Mouse (Mus musculus): Measurements from ENCODE around the gene Prg2. TPM values are rescaled to one million over a fixed set of nuclear protein-coding genes. Genes with fewer than 3 reads are reported as not detected.

Prg2 gene
- 0.58 TPM in 1 of 2 replicates, not detected in the other for polyA plus RNA-seq (2014; fragmentation: Nextera tagmentation; extraction: Ambion mirVana)

DNA sequence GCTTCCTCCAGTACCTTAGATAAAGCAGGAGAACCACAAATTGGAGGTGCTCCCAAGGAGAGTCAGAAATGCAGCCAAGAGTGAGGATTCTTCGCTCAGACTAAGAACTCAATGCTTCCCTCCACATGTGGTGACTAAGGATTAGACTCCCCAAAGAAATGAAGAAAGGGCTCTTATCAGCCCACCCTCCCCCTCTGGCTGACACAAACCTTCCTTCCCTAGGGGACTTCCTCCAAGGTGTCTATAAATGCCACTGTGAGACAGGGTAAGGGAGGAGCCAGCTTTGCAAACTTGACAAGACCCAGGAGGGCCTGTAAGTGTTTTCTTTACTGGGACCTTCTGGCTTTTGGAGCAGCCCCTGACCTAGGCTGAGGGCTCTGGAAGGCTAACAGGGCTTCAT, at the start of gene Prg2:
Gene Prg2, plus strand, starts transcription at position 274 of the 400 bp plus-strand sequence.
- Histone ChIP-seq H3K9me3 (ENCODE audit: control insufficient read depth, low read length) (no peaks in the 10 kb centered on the region), H3K9ac (ENCODE audit: low read length) (no peak within 1 kb of the TSS), H3K27ac (replicated peaks in 1 of 2; ENCODE audit: control insufficient read depth in 1 of 2, insufficient read depth in 1 of 2, low read depth in 2 of 2, low read length in 2 of 2) (no peak within 1 kb of the TSS), H3K27me3 (ENCODE audit: control insufficient read depth, insufficient read depth, low read length) (no peaks in the 10 kb centered on the region), H3K4me3 (ENCODE audit: control insufficient read depth in 1 of 2, insufficient read depth in 1 of 2, low read depth in 1 of 2, low read length in 2 of 2) (no peak within 1 kb of the TSS), H3K36me3 (ENCODE audit: control insufficient read depth, insufficient read depth, low read length) (no peaks in the 10 kb centered on the region), H3K4me1 (ENCODE audit: control insufficient read depth in 2 of 2, insufficient read depth in 2 of 2, low read length in 2 of 2) (no peaks in the 10 kb centered on the region), H3K4me2 (ENCODE audit: low read length) (no peak within 1 kb of the TSS)
- 35% methylated on average over 1 of the region's 1 CpGs for WGBS
- ATAC-seq (ENCODE audit: insufficient number of reproducible peaks, insufficient read depth, low FRiP score, low read depth) = no peak

DNA sequence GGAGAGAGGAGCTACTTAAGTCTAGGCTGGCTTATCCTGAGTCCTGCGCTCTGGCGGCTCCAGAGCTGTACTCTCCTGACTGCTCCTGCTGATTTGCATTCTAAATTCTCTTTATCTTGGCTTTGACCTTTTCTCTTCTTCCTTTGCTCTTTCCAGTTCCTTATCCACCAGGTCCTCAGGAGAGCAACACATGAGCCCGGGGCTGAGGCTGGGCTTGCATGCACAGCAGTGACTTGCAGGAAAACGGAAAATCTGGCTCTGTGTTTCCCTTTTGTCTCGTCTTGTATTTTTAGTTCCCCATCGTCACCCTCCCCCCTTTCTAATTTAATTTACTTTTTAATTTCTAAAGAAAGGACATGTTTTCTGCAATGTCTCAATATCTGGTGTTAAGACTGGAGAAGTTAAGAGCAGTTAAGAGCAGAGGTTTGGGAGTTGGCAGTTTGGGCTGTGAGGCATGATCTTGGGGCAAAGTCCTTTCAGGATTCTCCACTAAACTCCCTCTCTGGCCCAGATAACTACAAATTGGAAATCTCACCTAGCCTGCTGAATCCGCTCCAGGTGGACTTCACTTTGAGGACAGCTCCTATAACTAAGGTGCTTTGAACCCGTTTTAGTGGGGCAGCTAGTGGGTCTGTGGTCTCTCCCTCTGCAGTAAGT, 46.1 kb upstream of the Prg2 start:
- ATAC-seq (ENCODE audit: insufficient number of reproducible peaks, insufficient read depth, low FRiP score, low read depth) = no peak
- Histone ChIP-seq H3K36me3 (ENCODE audit: control insufficient read depth, insufficient read depth, low read length) (no peaks in the 10 kb centered on the region), H3K4me2 (ENCODE audit: low read length) (no peak overlapping the region), H3K27me3 (ENCODE audit: control insufficient read depth, insufficient read depth, low read length) (no peaks in the 10 kb centered on the region), H3K9me3 (ENCODE audit: control insufficient read depth, low read length) (no peaks in the 10 kb centered on the region), H3K4me1 (ENCODE audit: control insufficient read depth in 2 of 2, insufficient read depth in 2 of 2, low read length in 2 of 2) (peaks cover 6 to 12% of the 10 kb centered on the region in 2 experiments), H3K4me3 (ENCODE audit: control insufficient read depth in 1 of 2, insufficient read depth in 1 of 2, low read depth in 1 of 2, low read length in 2 of 2) (no peak overlapping the region), H3K9ac (ENCODE audit: low read length) (no peak overlapping the region), H3K27ac (replicated peaks in 1 of 2; ENCODE audit: control insufficient read depth in 1 of 2, insufficient read depth in 1 of 2, low read depth in 2 of 2, low read length in 2 of 2) (peak overlapping the region in 1 of 2 experiments; percentile 24; a peak in 2 of 4 replicates)
- WGBS = 49% methylated on average over 8 of the region's 8 CpGs

DNA sequence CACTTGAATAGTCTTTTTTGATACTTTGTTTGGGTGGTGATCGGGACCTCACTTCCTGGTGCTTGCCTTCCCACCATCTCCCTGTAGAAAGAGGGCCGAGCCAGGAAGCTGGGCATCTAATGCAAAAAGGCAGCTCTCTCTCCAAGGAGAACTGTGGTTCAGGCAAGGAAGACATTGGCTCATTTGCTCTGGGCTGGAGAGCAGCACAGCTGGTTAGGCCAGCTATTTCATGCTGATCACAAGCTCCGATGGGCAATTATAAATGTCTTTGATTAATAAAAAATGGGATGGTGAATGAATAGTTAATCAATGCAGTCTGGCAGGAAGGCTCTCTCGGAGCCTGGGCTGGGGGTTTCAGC, 45.6 kb upstream of the Prg2 start:
- H3K36me3 ChIP-seq (ENCODE audit: control insufficient read depth, insufficient read depth, low read length) = peaks cover 2% of the 10 kb centered on the region; the same call in 1 of the 2 replicates
- no peaks in the 10 kb centered on the region for H3K27me3 ChIP-seq (ENCODE audit: control insufficient read depth, insufficient read depth, low read length)
- no peak overlapping the region for H3K4me3 ChIP-seq (ENCODE audit: control insufficient read depth in 1 of 2, insufficient read depth in 1 of 2, low read depth in 1 of 2, low read length in 2 of 2)
- 73% methylated on average over 4 of the region's 4 CpGs for WGBS
- no peak for ATAC-seq (ENCODE audit: insufficient number of reproducible peaks, insufficient read depth, low FRiP score, low read depth)
- peak overlapping the region in 1 of 2 experiments; percentile 24; a peak in 2 of 4 replicates for H3K27ac ChIP-seq (replicated peaks in 1 of 2; ENCODE audit: control insufficient read depth in 1 of 2, insufficient read depth in 1 of 2, low read depth in 2 of 2, low read length in 2 of 2)
- H3K4me2 ChIP-seq (ENCODE audit: low read length) = no peak overlapping the region
- H3K9ac ChIP-seq (ENCODE audit: low read length) = no peak overlapping the region
- peaks cover 6 to 12% of the 10 kb centered on the region in 2 experiments for H3K4me1 ChIP-seq (ENCODE audit: control insufficient read depth in 2 of 2, insufficient read depth in 2 of 2, low read length in 2 of 2)
- no peaks in the 10 kb centered on the region for H3K9me3 ChIP-seq (ENCODE audit: control insufficient read depth, low read length)

DNA sequence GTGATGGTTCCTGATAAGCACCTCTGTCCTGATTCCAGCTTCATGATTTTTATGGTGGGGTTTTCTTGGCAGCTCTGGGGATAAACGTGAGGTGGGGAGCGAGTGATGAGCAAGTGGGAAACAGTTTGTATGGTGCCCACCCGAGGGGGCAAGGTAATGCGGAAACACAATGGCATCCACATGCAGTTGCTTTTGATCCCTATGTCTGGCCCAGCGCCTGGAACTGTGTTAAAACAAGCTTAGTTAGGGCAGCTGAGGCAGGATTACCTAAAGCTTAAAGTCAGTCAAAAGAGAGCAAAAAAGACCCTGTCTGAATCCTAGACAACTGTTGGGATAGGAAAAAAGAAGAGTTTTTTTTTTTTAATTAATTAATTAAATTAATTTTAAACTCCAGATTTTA, 45.2 kb upstream of the Prg2 start:
- WGBS = 86% methylated on average over 5 of the region's 5 CpGs

DNA sequence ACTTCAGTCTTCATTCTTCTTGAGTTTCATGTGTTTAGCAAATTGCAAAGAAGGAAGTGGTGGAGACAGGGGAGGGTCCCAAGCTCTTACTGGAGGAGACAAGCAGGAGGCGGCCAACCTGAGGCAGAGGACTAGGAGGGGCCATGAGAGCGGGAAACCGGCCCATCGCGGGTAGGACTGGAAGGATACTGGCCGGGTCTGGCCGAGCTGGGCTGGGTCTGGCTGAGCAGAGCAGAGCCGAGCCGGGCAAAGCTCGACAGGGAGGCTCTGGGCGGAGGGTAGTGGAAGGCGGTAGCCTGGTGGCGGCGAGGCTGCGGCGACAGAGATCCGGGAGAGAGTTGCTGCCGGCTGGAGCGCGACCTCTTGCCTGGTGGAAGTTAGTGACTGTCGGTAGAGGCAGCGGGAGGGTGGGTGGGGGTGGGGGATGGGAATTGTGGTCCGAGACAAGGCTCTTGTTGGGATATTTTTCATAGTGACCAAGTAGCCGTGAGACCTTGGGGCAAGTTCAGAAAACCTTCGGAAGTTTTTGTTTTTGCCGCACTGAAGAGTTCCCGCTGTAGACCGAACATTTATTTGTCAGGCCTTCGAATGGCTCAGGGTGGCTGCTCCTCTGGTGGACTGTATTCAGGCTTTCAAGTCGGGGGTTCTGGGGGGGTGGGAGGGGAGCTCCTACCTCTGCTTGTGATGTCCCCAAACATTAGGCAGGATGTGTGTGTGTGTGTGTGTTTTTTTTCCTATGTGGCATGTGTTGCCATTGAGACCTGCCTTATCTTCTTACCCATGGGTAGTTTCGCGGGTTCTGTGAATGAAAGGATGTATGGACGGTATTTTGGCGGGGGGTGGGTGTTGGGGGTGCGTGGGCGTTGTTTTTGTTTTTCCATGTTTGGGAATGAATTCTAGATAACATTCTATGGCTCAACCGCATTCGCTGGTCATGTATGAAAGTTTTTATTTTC, 43.5 kb upstream of the Prg2 start, which contains the start of gene Slc43a3:
Gene Slc43a3, plus strand, starts transcription at position 106 of the 956 bp plus-strand sequence.
- peak; percentile 90 for ATAC-seq (ENCODE audit: insufficient number of reproducible peaks, insufficient read depth, low FRiP score, low read depth)
- peaks cover 5% of the 10 kb centered on the region; the same call in 1 of the 2 replicates for H3K36me3 ChIP-seq (ENCODE audit: control insufficient read depth, insufficient read depth, low read length)
- H3K4me2 ChIP-seq (ENCODE audit: low read length) = peak within 1 kb of the TSS; percentile 64
- peak within 1 kb of the TSS; percentile 75 for H3K9ac ChIP-seq (ENCODE audit: low read length)
- no peaks in the 10 kb centered on the region for H3K9me3 ChIP-seq (ENCODE audit: control insufficient read depth, low read length)
- H3K4me1 ChIP-seq (ENCODE audit: control insufficient read depth in 2 of 2, insufficient read depth in 2 of 2, low read length in 2 of 2) = peaks cover 6 to 12% of the 10 kb centered on the region in 2 experiments
- H3K27ac ChIP-seq (replicated peaks in 1 of 2; ENCODE audit: control insufficient read depth in 1 of 2, insufficient read depth in 1 of 2, low read depth in 2 of 2, low read length in 2 of 2) = peak within 1 kb of the TSS; percentile 73 to 82
- H3K27me3 ChIP-seq (ENCODE audit: control insufficient read depth, insufficient read depth, low read length) = no peaks in the 10 kb centered on the region
- peak within 1 kb of the TSS; percentile 49 to 83 for H3K4me3 ChIP-seq (ENCODE audit: control insufficient read depth in 1 of 2, insufficient read depth in 1 of 2, low read depth in 1 of 2, low read length in 2 of 2)
- 12% methylated on average over 38 of the region's 38 CpGs for WGBS

More for the DNA sequence above, 45.2 kb upstream of the Prg2 start:
- Histone ChIP-seq H3K27me3 (ENCODE audit: control insufficient read depth, insufficient read depth, low read length) (no peaks in the 10 kb centered on the region), H3K9ac (ENCODE audit: low read length) (no peak overlapping the region), H3K36me3 (ENCODE audit: control insufficient read depth, insufficient read depth, low read length) (peaks cover 5% of the 10 kb centered on the region; the same call in 1 of the 2 replicates), H3K4me1 (ENCODE audit: control insufficient read depth in 2 of 2, insufficient read depth in 2 of 2, low read length in 2 of 2) (peaks cover 6 to 12% of the 10 kb centered on the region in 2 experiments), H3K27ac (replicated peaks in 1 of 2; ENCODE audit: control insufficient read depth in 1 of 2, insufficient read depth in 1 of 2, low read depth in 2 of 2, low read length in 2 of 2) (no peak overlapping the region), H3K9me3 (ENCODE audit: control insufficient read depth, low read length) (no peaks in the 10 kb centered on the region), H3K4me2 (ENCODE audit: low read length) (no peak overlapping the region), H3K4me3 (ENCODE audit: control insufficient read depth in 1 of 2, insufficient read depth in 1 of 2, low read depth in 1 of 2, low read length in 2 of 2) (no peak overlapping the region)
- ATAC-seq (ENCODE audit: insufficient number of reproducible peaks, insufficient read depth, low FRiP score, low read depth) = no peak

DNA sequence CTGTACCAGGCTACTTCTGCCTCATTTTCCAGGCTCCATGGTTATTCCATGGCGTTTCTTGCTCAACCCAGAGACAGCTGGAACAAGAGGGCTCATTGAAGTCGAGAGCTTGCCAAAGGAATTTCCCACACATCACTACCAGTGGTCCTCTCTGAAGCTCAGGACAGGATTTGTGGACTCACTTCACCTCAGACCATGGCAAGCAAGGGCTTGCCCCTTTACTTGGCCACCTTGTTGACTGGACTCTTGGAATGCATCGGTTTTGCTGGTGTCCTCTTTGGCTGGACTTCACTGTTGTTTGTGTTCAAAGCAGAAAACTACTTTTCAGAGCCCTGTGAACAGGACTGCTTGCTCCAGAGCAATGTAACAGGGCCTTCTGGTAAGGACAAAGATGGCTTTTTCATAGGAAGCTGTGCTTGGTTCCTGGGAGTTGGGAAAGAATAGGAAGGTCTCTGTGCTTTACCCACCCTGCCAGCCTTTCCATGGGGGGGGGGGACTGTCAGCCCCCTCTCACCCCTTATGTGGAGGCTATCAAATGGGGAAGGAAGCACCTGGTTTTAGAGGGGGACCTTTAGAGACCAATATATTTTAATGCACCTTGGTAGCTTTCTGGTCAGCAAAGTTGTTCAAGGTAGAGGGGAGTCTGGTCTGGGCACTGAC, 42.6 kb upstream of the Prg2 start:
- Histone ChIP-seq H3K9me3 (ENCODE audit: control insufficient read depth, low read length) (no peaks in the 10 kb centered on the region), H3K9ac (ENCODE audit: low read length) (peak overlapping the region; percentile 75), H3K27ac (replicated peaks in 1 of 2; ENCODE audit: control insufficient read depth in 1 of 2, insufficient read depth in 1 of 2, low read depth in 2 of 2, low read length in 2 of 2) (peak overlapping the region; percentile 72 to 73), H3K36me3 (ENCODE audit: control insufficient read depth, insufficient read depth, low read length) (peaks cover 14% of the 10 kb centered on the region; the same call in 1 of the 2 replicates), H3K4me2 (ENCODE audit: low read length) (peak overlapping the region; percentile 64), H3K4me1 (ENCODE audit: control insufficient read depth in 2 of 2, insufficient read depth in 2 of 2, low read length in 2 of 2) (peaks cover 6 to 12% of the 10 kb centered on the region in 2 experiments), H3K27me3 (ENCODE audit: control insufficient read depth, insufficient read depth, low read length) (no peaks in the 10 kb centered on the region), H3K4me3 (ENCODE audit: control insufficient read depth in 1 of 2, insufficient read depth in 1 of 2, low read depth in 1 of 2, low read length in 2 of 2) (peak overlapping the region; percentile 49 to 83)
- no peak for ATAC-seq (ENCODE audit: insufficient number of reproducible peaks, insufficient read depth, low FRiP score, low read depth)
- WGBS = 42% methylated on average over 3 of the region's 3 CpGs
